Mouse (Mus musculus): Measurements from ENCODE around the gene Polr2i. TPM values are rescaled to one million over a fixed set of nuclear protein-coding genes. Genes with fewer than 3 reads are reported as not detected.

Polr2i gene
- polyA plus RNA-seq, 1 experiment from 2014 or later, result 194 TPM

GRCm38 (mm10) chr7:30279536-30279935, 47.8 kb downstream of the Polr2i start:
- Histone ChIP-seq H3K4me3 (peak overlapping the region; percentile 84), H3K9ac (peak overlapping the region; percentile 68), H3K4me1 (peaks cover 15% of the 10 kb centered on the region), H3K4me2 (peak overlapping the region; percentile 74), H3K27me3 (no peaks in the 10 kb centered on the region), H3K36me3 (ENCODE audit: poor library complexity, severe bottlenecking) (no peaks in the 10 kb centered on the region), H3K27ac (peak overlapping the region; percentile 96), H3K9me3 (replicated peaks) (no peaks in the 10 kb centered on the region)
- no peak for ATAC-seq
- 0% methylated on average over 6 of the region's 6 CpGs for WGBS

DNA sequence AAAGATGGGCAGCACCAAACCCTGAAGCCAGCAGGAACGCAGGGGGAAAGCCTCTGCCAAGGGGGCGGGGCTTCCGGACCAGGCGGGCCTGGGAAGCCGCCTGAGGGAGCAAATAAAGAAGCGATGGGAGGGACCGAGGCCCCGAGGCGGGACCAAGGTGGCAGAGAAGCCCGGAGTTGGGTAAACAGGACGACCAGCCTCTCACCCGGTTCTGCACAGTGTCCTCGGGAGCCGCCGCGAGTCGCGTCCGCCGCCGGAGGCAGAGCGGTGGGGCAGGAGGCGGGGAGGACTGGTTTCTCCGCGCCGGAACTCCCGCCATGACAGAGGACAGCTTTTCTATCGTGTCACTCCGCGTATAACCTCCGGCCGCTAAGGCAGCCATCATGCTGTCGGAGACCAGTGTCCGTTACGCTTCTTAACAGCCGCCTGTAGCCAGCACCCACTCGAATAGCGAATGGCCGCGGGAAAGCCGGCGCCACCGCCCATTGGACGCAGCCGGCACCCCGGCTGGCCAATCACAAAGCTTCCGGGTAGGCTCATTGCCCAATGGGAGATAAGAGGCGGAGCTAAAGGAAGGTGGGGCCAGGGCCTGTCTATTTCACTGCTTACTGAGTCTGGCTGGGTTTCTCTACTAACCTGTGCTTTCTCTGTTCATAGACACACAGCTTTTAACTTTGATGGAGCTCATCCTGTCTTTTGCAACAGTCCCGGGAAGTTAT, 48.4 kb downstream of the Polr2i start, which contains the start of the genes Thap8 and Wdr62:
Gene Thap8 (plus strand): TSS at position 144 of the 719 bp plus-strand sequence.
Gene Wdr62 (minus strand): TSS at position 469 of the 719 bp plus-strand sequence.
- Histone ChIP-seq H3K9me3 (replicated peaks) (no peaks in the 10 kb centered on the region), H3K4me3 (peak within 1 kb of the TSS; percentile 84), H3K36me3 (ENCODE audit: poor library complexity, severe bottlenecking) (no peaks in the 10 kb centered on the region), H3K27ac (peak within 1 kb of the TSS; percentile 96), H3K4me1 (peaks cover 15% of the 10 kb centered on the region), H3K27me3 (no peaks in the 10 kb centered on the region), H3K9ac (peak within 1 kb of the TSS; percentile 68), H3K4me2 (peak within 1 kb of the TSS; percentile 74)
- under 1% methylated on average over 49 of the region's 49 CpGs for WGBS
- ATAC-seq, result peak; percentile 97

GRCm38 (mm10) chr7:30280670-30281138, 49.0 kb downstream of the Polr2i start:
- ATAC-seq, result peak; percentile 86
- Histone ChIP-seq H3K36me3 (ENCODE audit: poor library complexity, severe bottlenecking) (no peaks in the 10 kb centered on the region), H3K4me3 (peak overlapping the region; percentile 84), H3K27me3 (0 out of 2 replicates have a peak, but pooled peaks cover 2% of the 10 kb centered on the region), H3K9ac (peak overlapping the region; percentile 64), H3K9me3 (replicated peaks) (no peaks in the 10 kb centered on the region), H3K4me1 (peaks cover 15% of the 10 kb centered on the region), H3K27ac (peak overlapping the region; percentile 96), H3K4me2 (peak overlapping the region; percentile 74)
- under 1% methylated on average over 20 of the region's 20 CpGs for WGBS

GRCm38 (mm10) chr7:30281522-30281921, 49.8 kb downstream of the Polr2i start:
- H3K27me3 ChIP-seq, result 0 out of 2 replicates have a peak, but pooled peaks cover 2% of the 10 kb centered on the region
- peak overlapping the region; percentile 74; the same call in 1 of the 2 replicates for H3K4me2 ChIP-seq
- peak overlapping the region; percentile 96; the same call in 1 of the 2 replicates for H3K27ac ChIP-seq
- no peak for ATAC-seq
- H3K9ac ChIP-seq, result no peak overlapping the region
- WGBS, result 81% methylated on average over 4 of the region's 4 CpGs
- peaks cover 15% of the 10 kb centered on the region for H3K4me1 ChIP-seq
- H3K4me3 ChIP-seq, result no peak overlapping the region
- H3K36me3 ChIP-seq (ENCODE audit: poor library complexity, severe bottlenecking), result no peaks in the 10 kb centered on the region
- no peaks in the 10 kb centered on the region for H3K9me3 ChIP-seq (replicated peaks)

- no peak overlapping the region for H3K4me2 ChIP-seq
- H3K4me3 ChIP-seq, result no peak overlapping the region
- 82% methylated on average over 7 of the region's 7 CpGs for WGBS
- H3K36me3 ChIP-seq (ENCODE audit: poor library complexity, severe bottlenecking), result no peaks in the 10 kb centered on the region
- ATAC-seq, result no peak
- H3K27ac ChIP-seq, result no peak overlapping the region
- no peak overlapping the region for H3K9ac ChIP-seq
- H3K9me3 ChIP-seq (replicated peaks), result no peaks in the 10 kb centered on the region
- peaks cover 15% of the 10 kb centered on the region for H3K4me1 ChIP-seq
- H3K27me3 ChIP-seq, result 0 out of 2 replicates have a peak, but pooled peaks cover 2% of the 10 kb centered on the region
Observed at GRCm38 (mm10) chr7:30282740-30283139, 51.0 kb downstream of the Polr2i start.

Other genes with a start within 250 kb of the Polr2i start
- gene Zfp568, start 248.0 kb upstream of the Polr2i start, polyA plus RNA-seq (2015; fragmentation: Nextera tagmentation; extraction: Ambion mirVana), result 5.7 and 6.0 TPM in 2 replicates
- gene Zfp14, start 180.6 kb upstream of the Polr2i start, polyA plus RNA-seq (2015; fragmentation: Nextera tagmentation; extraction: Ambion mirVana), result 9.6 and 10.6 TPM in 2 replicates
- 10.3 and 11.8 TPM in 2 replicates for gene Zfp82, start 159.0 kb upstream of the Polr2i start, polyA plus RNA-seq (2015; fragmentation: Nextera tagmentation; extraction: Ambion mirVana)
- 1.7 and 3.5 TPM in 2 replicates for gene Gm26920, start 141.5 kb upstream of the Polr2i start, polyA plus RNA-seq (2015; fragmentation: Nextera tagmentation; extraction: Ambion mirVana)
- gene Zfp566, start 141.4 kb upstream of the Polr2i start, polyA plus RNA-seq (2015; fragmentation: Nextera tagmentation; extraction: Ambion mirVana), result 19.3 and 20.9 TPM in 2 replicates
- 118 and 121 TPM in 2 replicates for gene Zfp260, start 137.2 kb upstream of the Polr2i start, polyA plus RNA-seq (2015; fragmentation: Nextera tagmentation; extraction: Ambion mirVana)
- gene Zfp382, start 110.0 kb upstream of the Polr2i start, polyA plus RNA-seq (2015; fragmentation: Nextera tagmentation; extraction: Ambion mirVana), result 19.0 and 21.1 TPM in 2 replicates
- gene Zfp146, start 62.2 kb upstream of the Polr2i start, polyA plus RNA-seq (2015; fragmentation: Nextera tagmentation; extraction: Ambion mirVana), result 19.5 and 23.7 TPM in 2 replicates
- 1.7 and 4.4 TPM in 2 replicates for gene Cox7a1, start 47.8 kb upstream of the Polr2i start, polyA plus RNA-seq (2015; fragmentation: Nextera tagmentation; extraction: Ambion mirVana)
- gene Capns1, start 33.1 kb upstream of the Polr2i start, polyA plus RNA-seq (2015; fragmentation: Nextera tagmentation; extraction: Ambion mirVana), result 51.9 and 54.9 TPM in 2 replicates
- gene Tbcb, start 324 bp downstream of the Polr2i start, polyA plus RNA-seq (2015; fragmentation: Nextera tagmentation; extraction: Ambion mirVana), result 318 and 339 TPM in 2 replicates
- not detected in 2 replicates for gene Ovol3, start 3.8 kb downstream of the Polr2i start, polyA plus RNA-seq (2015; fragmentation: Nextera tagmentation; extraction: Ambion mirVana)
- gene Thap8, start 48.1 kb downstream of the Polr2i start, polyA plus RNA-seq (2015; fragmentation: Nextera tagmentation; extraction: Ambion mirVana), result 0.21 and 0.68 TPM in 2 replicates
- 11.6 and 13.2 TPM in 2 replicates for gene Wdr62, start 48.5 kb downstream of the Polr2i start, polyA plus RNA-seq (2015; fragmentation: Nextera tagmentation; extraction: Ambion mirVana)
- gene Clip3, start 59.8 kb downstream of the Polr2i start, polyA plus RNA-seq (2015; fragmentation: Nextera tagmentation; extraction: Ambion mirVana), result 88.8 and 91.4 TPM in 2 replicates
- 101 and 102 TPM in 2 replicates for gene Alkbh6, start 76.8 kb downstream of the Polr2i start, polyA plus RNA-seq (2015; fragmentation: Nextera tagmentation; extraction: Ambion mirVana)
- gene Syne4, start 82.9 kb downstream of the Polr2i start, polyA plus RNA-seq (2015; fragmentation: Nextera tagmentation; extraction: Ambion mirVana), result 9.2 and 12.7 TPM in 2 replicates
- gene E130208F15Rik, start 89.8 kb downstream of the Polr2i start, polyA plus RNA-seq (2015; fragmentation: Nextera tagmentation; extraction: Ambion mirVana), result not detected in 2 replicates
- 24.2 and 24.7 TPM in 2 replicates for gene Sdhaf1, start 91.9 kb downstream of the Polr2i start, polyA plus RNA-seq (2015; fragmentation: Nextera tagmentation; extraction: Ambion mirVana)
- gene Lrfn3, start 130.8 kb downstream of the Polr2i start, polyA plus RNA-seq (2015; fragmentation: Nextera tagmentation; extraction: Ambion mirVana), result 8.1 and 9.7 TPM in 2 replicates
- 12.1 and 15.6 TPM in 2 replicates for gene Tyrobp, start 181.8 kb downstream of the Polr2i start, polyA plus RNA-seq (2015; fragmentation: Nextera tagmentation; extraction: Ambion mirVana)
- 0.88 TPM in 1 of 2 replicates, not detected in the other for gene Hcst, start 187.9 kb downstream of the Polr2i start, polyA plus RNA-seq (2015; fragmentation: Nextera tagmentation; extraction: Ambion mirVana)
- 1.3 and 1.6 TPM in 2 replicates for gene Nfkbid, start 189.8 kb downstream of the Polr2i start, polyA plus RNA-seq (2015; fragmentation: Nextera tagmentation; extraction: Ambion mirVana)
- gene Aplp1, start 213.6 kb downstream of the Polr2i start, polyA plus RNA-seq (2015; fragmentation: Nextera tagmentation; extraction: Ambion mirVana), result 306 and 329 TPM in 2 replicates
- 0.36 and 0.65 TPM in 2 replicates for gene Kirrel2, start 225.7 kb downstream of the Polr2i start, polyA plus RNA-seq (2015; fragmentation: Nextera tagmentation; extraction: Ambion mirVana)
- gene Nphs1, start 226.4 kb downstream of the Polr2i start, polyA plus RNA-seq (2015; fragmentation: Nextera tagmentation; extraction: Ambion mirVana), result 0.15 and 0.18 TPM in 2 replicates

Measured in forebrain, embryonic 13.5 days (tissue).